Mouse (Mus musculus) heart, adult 2 months (tissue): ENCODE measurements at regions not wholly inside any gene's neighbourhood (a gene's known extent, or its start where the extent isn't known, plus 50 kb on each side); places are given as distances from the start of the nearest gene placed in this dataset.

ENCODE experiments used
- CTCF ChIP-seq: fragments of 200-600 bp; IDR thresholded peaks from 2 replicates; pipeline ENCODE4 v1.8.1; 2022; ENCODE audit warnings: antibody characterized with exemption, mild to moderate bottlenecking, moderate library complexity
- EP300 ChIP-seq: fragments of 200-500 bp; IDR thresholded peaks from 2 replicates; pipeline ENCODE4 v1.6.1; 2011; ENCODE audit warnings: low read depth, low read length, control low read depth; ENCODE audit not compliant: insufficient read depth
- POLR2A ChIP-seq: fragments of 200-500 bp; IDR thresholded peaks from 2 replicates; pipeline ENCODE4 v1.6.1; 2011; ENCODE audit warnings: mild to moderate bottlenecking, low read depth, low read length, control low read depth; ENCODE audit not compliant: insufficient read depth

DNA sequence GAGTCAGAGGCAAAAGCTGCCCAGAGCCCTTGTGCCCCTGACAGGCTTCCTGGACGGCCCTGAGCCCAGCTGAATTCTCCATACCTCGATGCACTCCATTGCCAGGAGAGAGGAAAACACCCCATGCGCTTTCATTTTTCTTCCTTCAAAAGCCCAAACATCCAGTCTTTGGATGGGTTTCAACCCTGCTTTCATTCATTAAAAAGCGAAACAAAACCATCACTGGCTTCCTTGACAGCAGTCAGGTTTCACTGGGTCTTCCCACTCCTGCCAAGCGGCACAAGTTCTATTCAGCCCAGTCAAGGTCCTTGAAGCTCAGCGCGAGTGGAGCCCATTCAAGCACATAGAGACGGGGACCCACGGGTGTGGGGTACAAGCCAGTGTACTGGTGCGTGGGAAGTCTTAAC, 348.8 kb downstream of the Ankrd50 start:
- no peak for TF ChIP-seq CTCF
- no peak for TF ChIP-seq EP300
- TF ChIP-seq POLR2A, result no peak
